Mouse (Mus musculus): ENCODE measurements around the gene 1110017D15Rik. TPM values are rescaled to one million over a fixed set of nuclear protein-coding genes. Genes with fewer than 3 reads are reported as not detected.

Gene 1110017D15Rik
- polyA plus RNA-seq, 1 experiment from 2014 or later = 8.7 TPM

DNA sequence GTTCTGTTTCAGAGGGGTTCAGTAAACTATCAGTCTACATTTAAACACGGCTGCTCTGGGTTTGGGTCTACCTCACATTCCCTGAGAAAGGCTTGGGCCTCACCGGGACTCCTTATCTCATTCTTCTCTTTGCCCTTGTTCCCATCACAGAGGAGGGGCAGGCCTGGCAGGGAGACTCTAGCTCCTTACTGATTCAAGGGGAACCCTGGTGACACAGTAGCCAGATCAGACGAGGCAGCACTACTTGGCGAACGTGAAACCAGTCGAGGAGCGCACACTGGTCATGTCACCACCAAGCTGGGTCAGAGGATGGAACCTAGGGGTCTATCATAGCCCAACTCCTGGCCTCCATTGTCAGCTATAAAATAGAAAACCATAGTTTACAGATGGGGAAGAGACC lies 9.1 kb downstream of the 1110017D15Rik start:
- peaks cover 19% of the 10 kb centered on the region for H3K4me1 ChIP-seq (replicated peaks)
- no peaks in the 10 kb centered on the region for H3K36me3 ChIP-seq
- no peak for ATAC-seq (ENCODE audit: low read depth)
- peaks cover 20% of the 10 kb centered on the region for H3K27me3 ChIP-seq
- H3K4me3 ChIP-seq = no peak overlapping the region
- H3K9ac ChIP-seq = no peak overlapping the region
- H3K27ac ChIP-seq (replicated peaks) = no peak overlapping the region
- H3K9me3 ChIP-seq = no peaks in the 10 kb centered on the region
- WGBS = 44% methylated on average over 7 of the region's 7 CpGs
- peak overlapping the region; percentile 78 for H3K4me2 ChIP-seq

DNA sequence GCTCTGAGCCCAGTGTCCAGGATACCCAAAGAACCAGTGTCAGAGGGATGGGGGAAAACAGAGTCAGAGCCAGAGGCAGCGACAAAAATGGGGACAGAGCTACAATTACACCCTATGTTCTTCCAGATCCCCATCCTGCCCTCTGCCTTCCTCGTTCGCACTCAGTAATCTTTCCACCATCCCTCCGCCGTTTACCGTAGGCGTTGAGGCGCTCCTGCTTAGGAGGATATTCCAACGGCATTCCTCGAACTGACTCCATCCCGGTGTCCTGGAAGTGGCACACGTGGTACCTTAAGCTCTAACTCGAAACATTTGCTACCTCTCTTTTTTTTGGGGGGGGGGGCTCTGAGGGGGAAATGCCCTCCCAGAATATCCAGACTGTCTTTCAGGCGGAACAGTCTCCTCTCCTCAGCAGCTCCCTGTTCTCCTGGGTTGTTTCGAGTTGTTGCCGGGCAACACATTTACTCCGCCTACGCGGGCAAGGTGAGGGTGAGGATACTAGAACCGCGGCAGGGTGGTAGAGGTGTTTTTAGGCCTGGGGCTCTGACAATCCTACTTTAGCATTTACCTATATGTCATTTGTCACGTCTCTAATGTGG lies 9.7 kb downstream of the 1110017D15Rik start:
- Histone ChIP-seq H3K4me3 (peak overlapping the region; percentile 50), H3K4me2 (peak overlapping the region; percentile 78), H3K9me3 (no peaks in the 10 kb centered on the region), H3K9ac (peak overlapping the region; percentile 81), H3K36me3 (no peaks in the 10 kb centered on the region), H3K4me1 (replicated peaks) (peaks cover 25% of the 10 kb centered on the region), H3K27me3 (peaks cover 24% of the 10 kb centered on the region), H3K27ac (replicated peaks) (peak overlapping the region; percentile 63)
- peak; percentile 6 for ATAC-seq (ENCODE audit: low read depth)
- WGBS = 1% methylated on average over 22 of the region's 22 CpGs

DNA sequence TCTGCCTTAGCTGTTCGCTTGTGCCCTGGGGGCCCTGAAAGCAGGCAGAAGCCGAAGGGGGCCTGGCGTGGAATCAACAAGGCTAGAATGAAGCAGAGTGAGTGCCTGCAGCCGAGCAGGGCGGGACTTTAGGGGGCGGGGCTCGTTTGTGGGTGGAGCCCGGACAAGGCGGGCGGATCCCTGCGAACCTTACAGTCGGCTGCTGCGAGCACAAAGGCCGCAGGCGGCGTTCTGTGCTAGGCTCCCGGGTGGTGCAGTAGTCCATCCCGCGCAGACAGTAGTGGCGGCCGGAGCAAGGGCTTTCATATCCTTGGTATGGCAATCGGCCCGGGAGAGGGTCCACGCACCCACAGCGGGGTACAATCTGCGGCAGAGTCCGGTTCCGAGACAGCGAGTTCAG lies 10.2 kb downstream of the 1110017D15Rik start:
- H3K27me3 ChIP-seq = peaks cover 29% of the 10 kb centered on the region
- peak overlapping the region; percentile 63 for H3K27ac ChIP-seq (replicated peaks)
- under 1% methylated on average over 29 of the region's 29 CpGs for whole genome bisulfite sequencing
- peak; percentile 80 for ATAC-seq (ENCODE audit: low read depth)
- peak overlapping the region; percentile 78 for H3K4me2 ChIP-seq
- H3K36me3 ChIP-seq = no peaks in the 10 kb centered on the region
- no peaks in the 10 kb centered on the region for H3K9me3 ChIP-seq
- peaks cover 30% of the 10 kb centered on the region for H3K4me1 ChIP-seq (replicated peaks)
- H3K9ac ChIP-seq = peak overlapping the region; percentile 81
- H3K4me3 ChIP-seq = peak overlapping the region; percentile 50

DNA sequence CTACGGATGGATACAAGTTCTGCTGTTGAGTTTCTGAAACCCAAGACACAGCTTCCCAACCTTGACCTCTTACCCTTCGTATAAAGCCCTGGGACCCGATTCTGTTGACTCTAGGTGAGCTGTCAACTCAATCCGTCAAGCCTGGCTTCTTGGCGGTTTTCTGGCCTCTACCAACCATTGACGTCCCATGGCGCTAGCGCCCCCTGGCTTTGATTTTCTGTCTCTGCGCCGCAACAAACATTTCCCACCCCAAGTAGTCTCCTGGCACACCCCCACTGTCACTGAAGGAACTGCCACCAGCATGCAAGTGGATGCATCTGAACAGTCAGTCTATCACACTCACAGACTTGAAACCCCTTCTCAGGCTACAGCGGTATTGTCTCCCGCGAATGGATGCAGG lies 11.0 kb downstream of the 1110017D15Rik start:
- Histone ChIP-seq H3K27ac (replicated peaks) (peak overlapping the region; percentile 63; the same call in 1 of the 2 replicates), H3K9me3 (no peaks in the 10 kb centered on the region), H3K4me2 (peak overlapping the region; percentile 78), H3K4me1 (replicated peaks) (peaks cover 34% of the 10 kb centered on the region), H3K9ac (no peak overlapping the region), H3K27me3 (peaks cover 33% of the 10 kb centered on the region), H3K36me3 (no peaks in the 10 kb centered on the region), H3K4me3 (no peak overlapping the region)
- ATAC-seq (ENCODE audit: low read depth) = no peak
- 12% methylated on average over 13 of the region's 13 CpGs for WGBS

DNA sequence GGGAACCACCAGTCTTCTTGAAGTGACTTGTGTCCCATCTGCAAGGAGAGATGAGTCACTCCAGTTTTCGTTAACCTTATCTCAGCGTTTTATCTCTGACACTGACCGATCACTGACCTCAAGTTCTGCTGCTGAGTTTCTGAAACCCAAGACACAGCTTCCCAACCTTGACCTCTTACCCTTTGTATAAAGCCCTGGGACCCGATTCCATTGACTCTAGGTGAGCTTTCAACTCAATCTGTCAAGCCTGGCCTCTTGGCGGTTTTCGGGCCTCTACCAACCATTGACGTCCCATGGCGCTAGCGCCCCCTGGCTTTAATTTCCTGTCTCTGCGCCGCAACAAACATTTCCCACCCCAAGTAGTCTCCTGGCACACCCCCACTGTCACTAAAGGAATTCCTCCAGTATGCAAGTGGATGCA lies 12.0 kb downstream of the 1110017D15Rik start:
- no peak overlapping the region for H3K4me3 ChIP-seq
- WGBS = 56% methylated on average over 11 of the region's 11 CpGs
- no peak for ATAC-seq (ENCODE audit: low read depth)
- H3K27me3 ChIP-seq = peaks cover 43% of the 10 kb centered on the region
- no peaks in the 10 kb centered on the region for H3K9me3 ChIP-seq
- H3K36me3 ChIP-seq = no peaks in the 10 kb centered on the region
- H3K27ac ChIP-seq (replicated peaks) = no peak overlapping the region
- H3K4me1 ChIP-seq (replicated peaks) = peaks cover 34% of the 10 kb centered on the region
- H3K4me2 ChIP-seq = no peak overlapping the region
- H3K9ac ChIP-seq = no peak overlapping the region

DNA sequence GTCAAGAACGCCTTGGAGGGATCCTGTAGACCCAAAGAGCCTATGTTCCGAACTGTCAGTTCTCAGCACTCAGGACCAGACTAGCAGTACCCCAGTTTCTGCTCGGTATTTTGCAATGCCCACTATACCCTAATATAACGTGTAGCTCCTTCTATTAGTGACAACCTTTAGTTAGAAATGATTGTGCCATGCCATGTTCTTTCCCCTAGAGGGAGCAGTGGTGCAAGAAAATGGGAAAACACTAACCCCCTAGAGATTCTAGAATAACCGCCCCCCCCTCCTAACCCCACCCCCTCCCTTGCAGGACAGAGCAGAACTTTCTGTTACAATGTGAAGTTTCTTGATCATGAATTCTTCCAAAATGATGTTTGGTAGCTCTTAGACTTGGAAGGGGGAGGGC lies 12.8 kb downstream of the 1110017D15Rik start:
- H3K4me1 ChIP-seq (replicated peaks) = peaks cover 35% of the 10 kb centered on the region
- H3K27me3 ChIP-seq = peaks cover 51% of the 10 kb centered on the region
- H3K4me2 ChIP-seq = no peak overlapping the region
- H3K9me3 ChIP-seq = no peaks in the 10 kb centered on the region
- H3K4me3 ChIP-seq = no peak overlapping the region
- 67% methylated on average over 5 of the region's 5 CpGs for WGBS
- no peaks in the 10 kb centered on the region for H3K36me3 ChIP-seq
- no peak for ATAC-seq (ENCODE audit: low read depth)
- no peak overlapping the region for H3K9ac ChIP-seq
- no peak overlapping the region for H3K27ac ChIP-seq (replicated peaks)

DNA sequence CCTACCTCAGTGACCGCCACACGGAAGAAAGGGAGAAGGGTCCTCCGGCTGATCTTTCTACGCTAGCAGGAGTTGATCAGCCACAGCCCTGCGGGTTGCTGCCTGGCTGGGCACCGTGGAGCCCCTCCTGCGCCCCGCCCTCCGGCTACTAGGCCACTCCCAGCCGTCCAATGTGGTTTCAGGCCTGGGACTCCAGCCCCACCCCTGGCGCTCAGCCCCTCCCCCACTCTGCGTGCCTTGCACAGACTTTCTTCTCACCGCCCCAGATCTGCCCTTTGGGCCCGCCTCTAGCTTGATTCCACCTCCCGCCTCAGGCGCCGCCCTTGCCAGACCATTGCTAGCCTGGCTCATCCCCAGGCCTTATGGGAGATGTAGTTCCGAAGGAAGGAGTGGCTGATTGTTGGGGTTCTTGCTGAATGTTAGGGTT lies 14.1 kb downstream of the 1110017D15Rik start, which contains the start of gene AI464131:
AI464131 (minus strand) TSS at position 91 of the 427 bp plus-strand sequence.
- peak; percentile 87 for ATAC-seq (ENCODE audit: low read depth)
- H3K27me3 ChIP-seq = peaks cover 55% of the 10 kb centered on the region
- peak within 1 kb of the TSS; percentile 61 for H3K9ac ChIP-seq
- H3K36me3 ChIP-seq = no peaks in the 10 kb centered on the region
- H3K27ac ChIP-seq (replicated peaks) = no peak within 1 kb of the TSS
- under 1% methylated on average over 18 of the region's 18 CpGs for WGBS
- no peaks in the 10 kb centered on the region for H3K9me3 ChIP-seq
- H3K4me2 ChIP-seq = peak within 1 kb of the TSS; percentile 62
- peak within 1 kb of the TSS; percentile 36 for H3K4me3 ChIP-seq
- H3K4me1 ChIP-seq (replicated peaks) = peaks cover 48% of the 10 kb centered on the region

DNA sequence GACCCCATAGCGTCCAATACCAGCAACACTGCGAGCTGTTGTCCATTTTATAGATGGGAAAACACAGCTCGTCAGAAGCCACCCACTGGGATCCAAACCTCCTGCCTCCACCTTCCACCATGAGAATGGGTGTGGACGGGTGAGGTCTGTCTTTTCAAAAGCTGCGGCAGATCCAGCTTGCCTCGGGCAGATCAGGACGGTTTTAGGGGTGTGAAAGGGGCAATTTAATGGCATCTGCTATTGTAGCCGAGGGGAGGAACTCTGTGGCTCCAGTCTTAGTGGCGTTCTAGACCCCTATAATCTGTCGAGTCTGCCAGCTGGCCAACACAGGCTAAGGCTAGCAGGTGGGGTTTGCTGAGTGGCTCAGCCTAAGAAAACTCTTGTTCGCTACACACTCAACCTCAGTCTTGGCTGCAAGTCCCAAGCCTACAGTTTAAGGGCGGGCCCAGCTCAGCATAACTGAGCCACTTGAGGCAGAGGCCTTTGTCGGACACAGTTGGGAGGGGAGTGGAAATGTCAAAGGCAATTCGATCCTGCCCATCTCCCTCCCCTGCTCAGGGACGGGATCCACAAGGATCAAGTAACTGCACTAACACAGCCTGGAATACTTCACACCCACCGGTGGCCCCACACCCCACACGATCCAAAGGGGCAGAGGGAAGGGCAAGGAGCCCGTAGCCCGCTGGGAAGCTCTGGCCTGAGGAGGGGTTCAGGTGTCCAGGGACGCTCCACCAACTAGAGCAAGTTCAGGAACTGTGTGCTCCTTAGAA lies 14.8 kb downstream of the 1110017D15Rik start:
- Histone ChIP-seq H3K27ac (replicated peaks) (no peak overlapping the region), H3K9ac (peak overlapping the region; percentile 61), H3K4me2 (peak overlapping the region; percentile 62), H3K27me3 (peaks cover 60% of the 10 kb centered on the region), H3K9me3 (no peaks in the 10 kb centered on the region), H3K4me1 (replicated peaks) (peaks cover 48% of the 10 kb centered on the region), H3K4me3 (peak overlapping the region; percentile 36), H3K36me3 (no peaks in the 10 kb centered on the region)
- peak; percentile 20; the same call in 1 of the 2 replicates for ATAC-seq (ENCODE audit: low read depth)
- WGBS = 5% methylated on average over 20 of the region's 20 CpGs

DNA sequence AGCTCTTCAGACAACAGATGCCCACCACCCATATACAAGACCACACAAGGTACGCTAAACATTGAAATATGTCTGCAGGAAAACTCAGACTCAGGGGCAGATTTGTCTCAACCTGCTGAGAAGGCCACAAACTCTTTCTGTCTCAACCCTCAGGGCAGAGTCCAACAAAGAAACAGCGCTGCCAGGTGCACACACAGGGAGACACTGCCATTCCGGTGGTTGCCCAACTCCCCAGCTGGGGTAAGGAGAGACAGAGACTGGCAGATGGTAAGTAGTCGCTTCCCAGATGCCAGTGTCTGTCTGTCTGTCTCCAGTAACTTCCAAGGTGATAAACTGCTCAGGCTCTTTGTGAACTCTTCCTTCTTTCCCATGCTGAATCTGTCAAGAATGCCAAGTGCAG lies 16.3 kb downstream of the 1110017D15Rik start:
- peaks cover 39% of the 10 kb centered on the region for H3K4me1 ChIP-seq (replicated peaks)
- no peaks in the 10 kb centered on the region for H3K9me3 ChIP-seq
- H3K9ac ChIP-seq = no peak overlapping the region
- no peak for ATAC-seq (ENCODE audit: low read depth)
- no peak overlapping the region for H3K4me2 ChIP-seq
- H3K4me3 ChIP-seq = no peak overlapping the region
- H3K27me3 ChIP-seq = peaks cover 74% of the 10 kb centered on the region
- no peak overlapping the region for H3K27ac ChIP-seq (replicated peaks)
- 69% methylated on average over 4 of the region's 4 CpGs for WGBS
- H3K36me3 ChIP-seq = no peaks in the 10 kb centered on the region

DNA sequence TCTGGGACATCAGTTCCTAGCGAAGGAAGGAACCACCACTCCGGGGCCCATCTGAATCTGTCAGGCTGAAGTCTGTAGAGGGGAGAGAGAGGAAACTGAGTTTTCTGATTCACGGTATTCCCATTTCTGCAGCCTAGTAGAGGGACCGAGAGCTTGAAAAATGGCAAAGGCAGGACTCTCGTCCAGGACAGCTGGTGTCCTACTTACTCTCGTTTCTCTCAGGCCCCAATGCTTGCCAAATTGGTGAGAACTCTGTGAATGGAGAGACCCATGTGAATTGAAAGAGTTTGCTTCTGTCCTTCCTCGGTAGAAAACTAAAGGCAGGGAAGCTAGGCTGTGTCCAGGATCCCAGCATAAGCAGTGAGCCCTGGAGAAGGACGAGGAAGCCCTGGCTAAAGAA lies 17.5 kb downstream of the 1110017D15Rik start:
- H3K9ac ChIP-seq = no peak overlapping the region

DNA sequence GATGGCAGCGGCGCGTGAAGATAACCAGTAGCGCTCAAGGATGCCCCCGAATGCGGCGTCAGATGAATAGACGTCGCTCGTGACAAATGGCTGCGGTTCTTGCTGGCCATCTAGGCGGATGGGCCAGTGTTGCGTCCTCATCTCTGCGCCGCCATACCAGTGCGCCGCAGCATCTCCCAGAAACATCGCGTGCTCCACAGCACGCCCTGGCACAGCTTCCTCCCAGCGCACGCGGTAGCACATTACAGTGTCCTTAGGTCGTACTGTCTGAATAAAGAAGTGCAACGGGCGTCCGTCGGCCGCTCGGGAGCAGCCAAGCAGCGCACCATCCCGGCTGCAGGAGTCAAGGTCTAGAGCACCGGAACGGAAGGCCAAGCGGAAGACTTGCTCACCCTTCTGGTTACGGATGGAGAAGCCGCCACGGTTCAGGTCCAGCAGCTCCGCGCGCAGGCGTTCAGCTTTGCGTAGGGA lies 18.2 kb downstream of the 1110017D15Rik start:
- no peak overlapping the region for H3K27ac ChIP-seq (replicated peaks)
- H3K9ac ChIP-seq = peak overlapping the region; percentile 59
- ATAC-seq (ENCODE audit: low read depth) = no peak
- no peaks in the 10 kb centered on the region for H3K36me3 ChIP-seq
- H3K27me3 ChIP-seq = peaks cover 80% of the 10 kb centered on the region
- WGBS = 7% methylated on average over 43 of the region's 43 CpGs
- H3K4me1 ChIP-seq (replicated peaks) = peaks cover 39% of the 10 kb centered on the region
- H3K4me3 ChIP-seq = peak overlapping the region; percentile 34
- H3K9me3 ChIP-seq = no peaks in the 10 kb centered on the region
- peak overlapping the region; percentile 58 for H3K4me2 ChIP-seq

More for the DNA sequence above, 17.5 kb downstream of the 1110017D15Rik start:
- Histone ChIP-seq H3K36me3 (no peaks in the 10 kb centered on the region), H3K27me3 (peaks cover 80% of the 10 kb centered on the region), H3K4me2 (peak overlapping the region; percentile 58; the same call in 1 of the 2 replicates), H3K9me3 (no peaks in the 10 kb centered on the region), H3K4me1 (replicated peaks) (peaks cover 39% of the 10 kb centered on the region), H3K27ac (replicated peaks) (no peak overlapping the region), H3K4me3 (no peak overlapping the region)
- ATAC-seq (ENCODE audit: low read depth) = no peak
- WGBS = 57% methylated on average over 8 of the region's 8 CpGs

Data from neural tube, embryonic 13.5 days (tissue).